Mouse (Mus musculus): ENCODE measurements at regions not wholly inside any gene's neighbourhood (a gene's known extent, or its start where the extent isn't known, plus 50 kb on each side); places are given as distances from the start of the nearest gene placed in this dataset.

DNA sequence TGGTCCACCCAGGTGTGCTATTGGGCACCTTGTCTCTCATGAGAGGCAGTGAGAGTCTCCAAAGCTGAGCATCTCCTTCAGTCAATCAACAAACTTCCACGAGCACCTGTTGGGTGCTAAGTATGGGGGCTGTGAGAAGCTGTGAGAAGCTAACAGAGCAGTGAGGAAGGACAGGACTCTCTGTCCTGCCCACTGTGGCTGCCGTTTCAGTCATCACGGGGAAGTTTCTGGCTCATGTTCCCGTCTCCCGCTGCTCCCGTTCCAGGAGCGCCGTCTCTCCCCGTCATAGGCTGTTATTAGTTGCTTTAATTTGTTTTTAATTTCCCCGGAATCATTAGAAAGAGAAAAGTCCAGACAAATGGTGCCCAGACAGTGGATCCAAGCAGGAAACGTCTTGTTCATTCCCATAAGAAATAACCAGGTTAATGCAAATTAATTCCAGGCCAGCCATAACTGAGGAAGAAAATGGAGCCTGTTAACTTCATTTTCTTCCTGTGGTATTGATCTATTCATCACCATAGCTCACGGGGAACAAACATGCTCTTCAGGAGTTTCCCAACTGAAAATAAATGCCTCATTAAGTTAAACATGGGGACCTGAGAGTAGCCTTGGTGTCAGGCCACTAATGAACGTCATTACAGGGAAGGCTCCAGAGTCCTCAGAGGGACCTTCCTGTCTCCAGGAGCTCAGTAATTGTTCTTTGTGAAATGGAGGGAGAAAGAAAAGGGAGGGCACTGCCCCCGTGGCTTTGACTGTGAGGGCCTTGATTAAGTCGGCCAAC lies 70.3 kb downstream of the Matn1 start:
- no peak for DNase-seq (ENCODE audit: low spot score)

DNA sequence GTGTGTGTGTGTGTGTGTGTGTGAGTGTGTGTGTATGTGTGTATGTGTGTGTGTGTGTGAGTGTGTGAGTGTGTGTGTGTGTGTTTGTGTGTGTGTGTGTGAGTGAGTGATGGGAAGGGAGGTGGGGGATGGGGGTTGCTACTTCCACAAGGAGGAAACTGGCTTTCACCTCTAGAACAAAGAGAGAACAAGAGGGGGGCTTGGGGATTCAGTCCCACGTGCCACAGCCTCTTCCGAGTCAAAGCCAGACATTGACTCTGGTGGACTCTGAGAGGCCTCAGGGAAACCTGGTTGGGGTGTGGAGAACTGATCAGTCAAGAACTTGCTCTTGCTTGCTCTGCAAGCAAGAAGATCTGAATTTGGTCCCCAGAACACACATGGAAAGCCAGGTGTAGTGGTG lies 71.0 kb downstream of the Matn1 start:
- DNase-seq (ENCODE audit: low spot score), result no peak

GRCm38 (mm10) chr4:131023601-131024000 lies 79.4 kb downstream of the Matn1 start:
- no peak for DNase-seq (ENCODE audit: low spot score)

GRCm38 (mm10) chr4:131036292-131036691 lies 92.1 kb downstream of the Matn1 start:
- DNase-seq (ENCODE audit: low spot score), result no peak

DNA sequence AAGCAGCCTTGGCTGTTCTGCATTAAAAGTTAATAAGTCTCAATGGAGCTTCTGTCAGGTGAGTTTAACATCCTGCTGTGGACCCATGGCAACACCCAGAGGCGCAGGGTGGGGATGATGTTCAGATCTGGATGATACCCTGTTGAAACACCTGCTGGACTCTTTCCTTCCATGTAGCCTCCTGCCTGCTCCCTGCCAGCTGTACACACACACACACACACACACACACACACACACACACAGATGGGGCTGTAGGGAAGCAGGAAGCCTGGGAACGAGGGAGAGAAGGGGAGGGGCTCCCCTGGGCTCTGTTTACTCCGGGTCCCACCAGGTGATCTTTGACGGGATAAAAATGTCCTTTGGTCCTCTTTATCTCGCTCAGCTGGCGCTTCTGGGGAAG lies 93.0 kb downstream of the Matn1 start:
- no peak for DNase-seq (ENCODE audit: low spot score)

DNA sequence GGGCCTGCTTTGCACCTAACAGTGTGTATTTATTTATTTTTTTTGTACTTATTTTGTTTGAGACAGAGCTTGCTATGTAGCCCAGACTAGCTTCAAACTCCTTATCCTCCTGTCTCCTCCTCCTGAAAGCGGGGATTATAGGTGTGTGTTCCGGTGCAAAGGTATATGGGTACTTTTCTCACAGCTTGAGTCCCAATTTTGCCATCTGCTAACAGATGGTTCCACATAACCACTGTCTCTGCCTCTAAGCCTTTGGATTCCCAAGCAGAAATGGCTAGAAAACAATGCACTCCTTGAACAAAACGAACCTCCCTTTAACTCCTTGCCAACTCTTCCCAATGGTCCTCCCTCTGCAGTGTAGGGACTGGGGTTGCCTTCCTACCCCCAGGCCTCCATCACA lies 95.5 kb downstream of the Matn1 start:
- no peak for DNase-seq (ENCODE audit: low spot score)

DNA sequence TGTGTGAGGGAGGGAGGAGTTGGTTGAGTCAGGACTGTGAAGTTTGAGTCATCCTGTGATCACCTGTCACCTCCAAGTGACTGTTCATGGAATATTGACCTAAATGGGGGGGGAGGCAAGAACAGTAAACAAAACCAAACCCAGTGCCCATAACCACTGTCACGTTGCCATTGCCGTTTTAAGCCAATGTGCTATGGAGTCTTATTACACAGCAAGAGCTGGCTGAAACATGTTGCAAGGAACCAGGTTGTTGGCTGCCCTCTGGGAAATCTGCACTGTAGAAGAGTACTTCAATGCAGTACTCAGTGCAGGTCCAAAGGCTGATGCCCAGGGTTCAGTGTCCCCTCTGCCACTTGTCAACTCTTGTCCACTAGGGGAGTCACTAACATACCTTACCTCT lies 97.0 kb downstream of the Matn1 start:
- DNase-seq (ENCODE audit: low spot score), result no peak

- no peak for DNase-seq (ENCODE audit: low spot score)
Measured at GRCm38 (mm10) chr4:131046101-131046500, 101.9 kb downstream of the Matn1 start.

GRCm38 (mm10) chr4:131046969-131047650 lies 102.9 kb downstream of the Matn1 start:
- DNase-seq (ENCODE audit: low spot score), result no peak

GRCm38 (mm10) chr4:131056293-131056692 lies 112.1 kb downstream of the Matn1 start:
- no peak for DNase-seq (ENCODE audit: low spot score)

DNA sequence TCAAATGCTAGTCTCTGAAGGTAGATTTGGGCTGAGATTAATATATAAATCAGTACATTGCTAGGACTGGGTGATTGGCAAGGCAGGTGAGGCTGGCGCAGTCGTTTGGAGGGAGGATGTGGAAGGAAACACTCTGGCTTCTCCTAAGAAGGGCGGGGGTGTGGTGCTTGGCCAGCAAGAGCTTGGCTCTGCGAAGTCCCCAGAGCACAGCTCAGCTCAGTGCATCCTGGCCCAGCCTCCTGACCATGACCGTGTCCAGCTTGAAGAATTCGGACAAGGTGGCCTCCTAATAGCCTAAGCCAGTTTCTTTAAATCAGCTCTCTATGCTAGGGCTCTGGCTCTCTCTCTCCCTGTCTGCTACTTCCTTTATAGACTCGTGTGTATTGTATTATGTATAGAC lies 115.4 kb downstream of the Matn1 start:
- no peak for DNase-seq (ENCODE audit: low spot score)

DNA sequence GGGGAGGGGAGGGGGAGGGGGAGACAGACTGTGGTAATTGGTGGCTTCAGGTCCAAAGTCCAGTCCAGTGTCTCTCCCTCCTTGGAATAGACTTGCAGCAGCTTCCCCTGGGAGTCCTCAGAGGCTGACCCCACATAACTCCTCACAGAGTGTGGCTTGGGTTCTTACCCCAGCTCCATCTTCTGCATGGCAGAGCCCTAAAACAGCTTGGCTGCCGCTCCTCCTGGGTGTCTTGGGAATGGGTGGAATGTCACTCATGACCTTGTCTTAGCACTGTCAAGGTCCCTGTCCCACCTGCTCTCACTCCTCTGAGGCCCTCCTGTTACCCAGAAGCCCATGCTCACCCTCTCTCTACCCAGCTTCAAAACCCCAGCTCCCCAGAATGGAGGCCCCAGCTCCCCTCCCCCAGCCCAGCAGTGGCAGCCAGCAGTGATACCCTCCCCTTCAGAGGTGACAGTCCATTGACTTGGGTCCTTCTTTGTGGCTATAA lies 116.1 kb downstream of the Matn1 start:
- no peak for DNase-seq (ENCODE audit: low spot score)

DNA sequence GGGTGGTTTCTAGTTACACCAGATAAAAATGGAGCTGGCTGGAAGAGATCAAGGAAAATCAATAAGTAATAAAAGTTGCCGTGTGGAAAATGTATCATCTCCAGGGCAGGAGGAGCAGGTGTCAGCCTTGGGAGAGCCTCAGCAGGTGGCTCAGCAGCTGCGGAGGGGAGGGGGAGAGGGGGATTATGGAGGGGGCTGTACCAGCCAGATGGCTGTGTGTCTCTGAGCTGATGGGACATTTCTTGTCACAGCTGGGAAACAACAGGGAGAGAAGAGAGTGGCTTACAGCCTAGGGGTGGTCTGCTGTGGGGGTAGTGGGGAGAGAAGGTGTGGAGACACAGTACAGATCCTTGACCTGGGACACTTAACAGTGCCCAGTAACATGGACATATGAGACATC lies 116.5 kb downstream of the Matn1 start:
- no peak for DNase-seq (ENCODE audit: low spot score)

- DNase-seq (ENCODE audit: low spot score), result no peak
Measured at GRCm38 (mm10) chr4:131062592-131062991, 118.4 kb downstream of the Matn1 start.

- no peak for DNase-seq (ENCODE audit: low spot score)
Measured at GRCm38 (mm10) chr4:131066186-131066939, 122.2 kb downstream of the Matn1 start.

DNA sequence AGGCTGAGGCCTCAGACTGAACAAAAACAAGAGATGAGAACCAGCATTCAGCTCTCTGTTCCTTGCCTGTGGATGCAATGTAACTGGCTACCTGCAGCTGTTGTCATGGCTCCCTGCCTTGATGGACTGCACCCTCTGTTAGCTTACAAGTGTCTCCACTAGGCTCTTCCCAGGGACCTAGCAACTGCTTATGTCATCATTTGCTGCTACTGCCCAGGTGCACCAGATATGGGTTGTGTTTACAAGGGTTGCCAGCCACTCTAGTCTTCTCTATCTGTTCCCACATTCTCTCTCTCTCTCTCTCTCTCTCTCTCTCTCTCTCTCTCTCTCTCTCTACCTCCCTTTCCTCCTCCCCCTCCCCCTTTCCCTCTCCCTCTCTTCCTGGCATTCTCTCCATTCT lies 126.4 kb downstream of the Matn1 start:
- no peak for DNase-seq (ENCODE audit: low spot score)

DNA sequence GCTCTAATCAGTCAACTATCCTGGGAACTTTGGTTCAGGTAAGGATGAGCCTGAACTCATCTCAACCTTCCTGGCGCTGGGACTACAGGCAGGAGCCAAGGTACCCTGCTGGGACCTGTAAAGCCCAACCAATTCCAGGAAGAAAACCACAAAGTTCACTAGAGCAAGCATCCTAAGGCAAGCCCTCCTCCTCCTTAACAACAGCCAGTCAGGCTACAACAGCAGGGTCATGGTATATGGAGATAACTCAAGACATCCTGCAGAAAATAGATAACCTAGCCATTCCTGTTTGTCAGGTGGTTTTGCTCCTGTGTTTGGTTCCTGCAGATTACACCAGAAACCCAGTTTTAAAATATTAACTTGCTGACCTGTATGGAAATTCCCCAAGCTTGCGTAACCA lies 128.4 kb downstream of the Matn1 start:
- no peak for DNase-seq (ENCODE audit: low spot score)

DNA sequence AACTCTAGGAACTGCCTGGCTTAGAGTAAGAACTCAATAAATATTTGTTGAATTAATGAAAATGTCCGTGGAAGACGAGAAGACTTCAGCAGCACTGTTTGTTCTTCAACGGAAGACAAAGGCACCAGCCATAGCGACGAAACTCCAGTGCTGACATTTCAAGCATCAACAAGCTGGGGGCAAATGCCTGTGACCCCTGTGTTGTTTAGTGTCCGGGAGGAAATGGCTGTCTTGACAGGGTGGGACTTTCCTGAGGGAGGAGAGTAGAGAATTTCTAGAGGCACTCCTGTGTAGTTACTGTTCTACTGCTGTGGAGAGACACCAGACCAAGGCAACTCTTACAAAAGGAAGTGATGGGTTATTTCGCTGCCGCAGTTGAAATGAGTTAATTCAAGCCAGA lies 129.2 kb downstream of the Matn1 start:
- no peak for DNase-seq (ENCODE audit: low spot score)

GRCm38 (mm10) chr4:131075326-131075932 lies 131.2 kb downstream of the Matn1 start:
- no peak for DNase-seq (ENCODE audit: low spot score)

GRCm38 (mm10) chr4:131076628-131077027 lies 132.4 kb downstream of the Matn1 start:
- DNase-seq (ENCODE audit: low spot score), result no peak

DNA sequence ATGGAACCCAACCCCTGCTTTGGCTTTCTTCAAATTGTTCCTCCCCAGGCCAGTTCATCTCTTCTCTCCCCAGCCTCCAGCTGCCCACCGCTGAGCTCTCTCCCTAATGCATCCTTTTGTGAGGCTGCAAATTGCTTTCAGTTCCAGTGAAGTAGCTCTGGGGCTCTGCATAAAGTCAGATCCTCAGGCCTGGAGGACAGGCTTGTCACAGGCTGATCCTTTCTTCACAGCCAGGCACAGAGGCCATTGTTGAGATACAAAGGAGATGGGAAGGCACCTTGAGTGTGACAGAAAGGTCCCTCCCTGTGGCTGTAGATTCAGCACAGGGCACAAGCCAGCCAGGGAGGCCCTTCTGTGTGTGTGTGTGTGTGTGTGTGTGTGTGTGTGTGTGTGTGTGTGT lies 135.9 kb downstream of the Matn1 start:
- no peak for DNase-seq (ENCODE audit: low spot score)

DNA sequence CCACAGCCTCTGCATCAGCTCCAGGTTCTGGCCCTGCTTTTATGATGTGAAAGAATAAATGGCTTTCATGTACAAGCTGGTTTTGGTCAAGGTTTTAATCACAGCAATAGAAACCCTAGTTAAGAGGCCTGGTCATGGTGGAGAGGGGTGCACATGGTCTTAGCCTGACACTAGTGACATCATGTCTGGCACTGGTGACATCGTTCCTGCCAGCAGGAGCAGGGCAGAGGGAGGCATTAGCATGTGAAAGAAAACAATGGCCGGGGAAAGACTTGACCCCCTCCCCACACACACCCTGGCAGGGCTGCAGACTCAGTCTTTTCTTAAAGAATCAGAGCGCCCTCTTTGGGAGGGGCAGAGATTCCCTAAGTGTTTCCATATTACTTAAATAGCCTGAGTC lies 139.2 kb downstream of the Matn1 start:
- no peak for DNase-seq (ENCODE audit: low spot score)

Data from ovary, postnatal 36 days (tissue).